Mouse (Mus musculus): ENCODE measurements at regions not wholly inside any gene's neighbourhood (a gene's known extent, or its start where the extent isn't known, plus 50 kb on each side); places are given as distances from the start of the nearest gene placed in this dataset.

- peak; percentile 19 to 38 for DNase-seq
These were observed 355.5 kb upstream of the Gria3 start for GRCm38 (mm10) chrX:41045156-41045555.

- DNase-seq = no peak
These were observed 347.8 kb upstream of the Gria3 start for GRCm38 (mm10) chrX:41052861-41053260.

- DNase-seq = no peak
These were observed 346.0 kb upstream of the Gria3 start for GRCm38 (mm10) chrX:41054619-41055018.

Data from adrenal gland, postnatal 36 days (tissue).